ENCODE assay signal across 8 mouse cellular contexts in the genomic region with DNA sequence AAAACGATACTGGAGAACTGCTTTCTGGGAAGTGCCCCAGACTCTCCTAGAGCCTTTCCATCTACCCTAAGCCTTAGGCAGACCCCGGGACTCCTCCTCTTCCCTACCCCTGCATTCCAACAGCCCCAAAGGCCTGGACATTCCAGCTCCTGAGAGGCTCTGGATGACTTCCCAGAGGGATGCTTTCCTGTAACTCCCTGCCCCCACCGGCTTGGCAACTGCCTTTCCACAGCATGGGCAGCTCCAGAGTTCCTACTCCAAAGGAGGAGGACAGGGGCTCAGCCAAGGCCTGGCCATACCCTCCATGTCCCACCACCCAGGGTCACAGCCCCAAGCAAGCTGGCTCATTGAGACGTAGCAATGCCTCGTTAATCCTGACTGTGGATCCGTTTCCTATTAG. TPM values are rescaled to one million over a fixed set of nuclear protein-coding genes. Genes with fewer than 3 reads are reported as not detected.
DNase-seq lines count a peak whose midpoint lies in the region; ATAC-seq lines count a peak whose summit lies in the region.

No protein-coding gene starts in this region.

- H3K9me3 ChIP-seq in midbrain, embryonic 15.5 days: no peaks in the 10 kb centered on the region

- no peaks in the 10 kb centered on the region for H3K27me3 ChIP-seq in midbrain, embryonic 15.5 days (replicated peaks)

- peaks cover 7% of the 10 kb centered on the region; the same call in 1 of the 2 replicates for H3K36me3 ChIP-seq in midbrain, embryonic 15.5 days (replicated peaks)

- 33% methylated on average over 6 of the region's 6 CpGs for WGBS in midbrain, embryonic 15.5 days

- H3K4me3 ChIP-seq in midbrain, embryonic 15.5 days: no peak overlapping the region

- no peak overlapping the region for H3K4me2 ChIP-seq in midbrain, embryonic 15.5 days

- DNase-seq in embryo, embryonic 10 days (ENCODE audit: low spot score): peak; percentile 4
- DNase-seq in embryo, embryonic 10.5 days (ENCODE audit: low spot score): no peak
- peak; percentile 49 for DNase-seq in right cerebral cortex, postnatal 4 days
- DNase-seq in right cerebral cortex, postnatal 25 days: no peak
- DNase-seq in kidney, adult 8-10 months: peak; percentile 78 to 83
- no peak for DNase-seq in yolk sac, embryonic 10.5 days (ENCODE audit: low spot score)
- DNase-seq in adrenal gland, adult 2 months: no peak

- H3K4me1 ChIP-seq in midbrain, embryonic 15.5 days: peaks cover 47% of the 10 kb centered on the region

- no peak overlapping the region for H3K9ac ChIP-seq in midbrain, embryonic 15.5 days

- ATAC-seq in midbrain, embryonic 15.5 days (replicated peaks): no peak

- H3K27ac ChIP-seq in midbrain, embryonic 15.5 days: 0 out of 2 replicates have a peak overlapping the region, but pooled peaks have one; percentile 14

RNA-seq across cellular contexts. Expression of a gene that starts 21.2 kb away (rescaled TPM):
- 93.9 and 94.2 TPM in 2 replicates for polyA plus RNA-seq in midbrain, embryonic 15.5 days (2015; fragmentation: Nextera tagmentation; extraction: Ambion mirVana)
- total RNA-seq in adrenal gland, adult 2 months (2021): 10 to 100 TPM; 34.9 to 87.8 TPM
- polyA plus RNA-seq in adrenal gland, adult 2 months (2012; rRNA removed): 43.2 and 43.3 TPM in 2 replicates

Comparison
In these comparisons a context has a peak if more than half of its experiments do, and no peak if none do; other contexts are left out.
1. DNase-seq: peak in embryo, embryonic 10 days (single experiment), right cerebral cortex, postnatal 4 days (single experiment) and kidney, adult 8-10 months (2 of 2); none in embryo, embryonic 10.5 days (single experiment), right cerebral cortex, postnatal 25 days (single experiment), yolk sac, embryonic 10.5 days (single experiment) and adrenal gland, adult 2 months (single experiment).